13 mouse cellular contexts compared by ENCODE assay signal in genomic region chr17:29156396-29156795, GRCm38 (mm10). TPM values are rescaled to one million over a fixed set of nuclear protein-coding genes. Genes with fewer than 3 reads are reported as not detected.
A peak's percentile ranks its signal among the peaks of the same experiment; 100 is the strongest.
DNase-seq lines count a peak whose midpoint lies in the region; ATAC-seq lines count a peak whose summit lies in the region.
"Had no signal": no experiment of that assay in that cellular context is flagged by ENCODE, and none has a peak within 500 bp of the region (broad histone marks: within the 10 kb centered on the region; RNA-seq: fewer than 3 reads in every experiment).

No protein-coding gene starts in this region.

- H3K4me2 ChIP-seq in forebrain, embryonic 13.5 days = no peak overlapping the region
- peak overlapping the region; percentile 17; the same call in 1 of the 2 replicates for H3K4me2 ChIP-seq in hindbrain, embryonic 16.5 days (ENCODE audit: low read length)
- H3K4me2 ChIP-seq: midbrain, embryonic 12.5 days had no signal

- no peaks in the 10 kb centered on the region for H3K27me3 ChIP-seq in forebrain, embryonic 10.5 days (ENCODE audit: poor library complexity, severe bottlenecking)
- H3K27me3 ChIP-seq in forebrain, embryonic 13.5 days = no peaks in the 10 kb centered on the region
- no peaks in the 10 kb centered on the region for H3K27me3 ChIP-seq in hindbrain, embryonic 16.5 days (replicated peaks; ENCODE audit: control insufficient read depth, insufficient read depth, low read length)
- H3K27me3 ChIP-seq: midbrain, embryonic 12.5 days; Patski had no signal

- peak overlapping the region; percentile 40 for H3K27ac ChIP-seq in forebrain, embryonic 10.5 days
- H3K27ac ChIP-seq in forebrain, embryonic 13.5 days = no peak overlapping the region
- H3K27ac ChIP-seq in hindbrain, embryonic 16.5 days (ENCODE audit: low read depth, low read length) = 0 out of 2 replicates have a peak overlapping the region, but pooled peaks have one; percentile 34
- H3K27ac ChIP-seq: midbrain, embryonic 12.5 days had no signal

- H3K4me1 ChIP-seq in forebrain, embryonic 10.5 days = peaks cover 30% of the 10 kb centered on the region
- peaks cover 17% of the 10 kb centered on the region for H3K4me1 ChIP-seq in forebrain, embryonic 13.5 days
- H3K4me1 ChIP-seq in hindbrain, embryonic 16.5 days (ENCODE audit: control insufficient read depth, insufficient read depth, low read depth, low read length) = peaks cover 13% of the 10 kb centered on the region

- 85% methylated on average over 16 of the region's 16 CpGs for WGBS in forebrain, embryonic 10.5 days
- 80% methylated on average over 16 of the region's 16 CpGs for WGBS in forebrain, embryonic 13.5 days
- WGBS in hindbrain, embryonic 16.5 days = 48% methylated on average over 16 of the region's 16 CpGs

- no peak for ATAC-seq in forebrain, embryonic 13.5 days
- 0 out of 2 replicates have a peak, but pooled peaks have one; percentile 30 for ATAC-seq in hindbrain, embryonic 16.5 days
- ATAC-seq: Patski had no signal

- H3K4me3 ChIP-seq in forebrain, embryonic 10.5 days = no peak overlapping the region
- no peak overlapping the region for H3K4me3 ChIP-seq in forebrain, embryonic 13.5 days
- H3K4me3 ChIP-seq in hindbrain, embryonic 16.5 days (ENCODE audit: low read length) = no peak overlapping the region
- H3K4me3 ChIP-seq: heart, embryonic 10.5 days; midbrain, embryonic 12.5 days had no signal

- H3K9me3 ChIP-seq in forebrain, embryonic 10.5 days = peaks cover 2% of the 10 kb centered on the region
- H3K9me3 ChIP-seq in forebrain, embryonic 13.5 days (replicated peaks) = no peaks in the 10 kb centered on the region
- H3K9me3 ChIP-seq in hindbrain, embryonic 16.5 days (ENCODE audit: control insufficient read depth, low read length) = no peaks in the 10 kb centered on the region
- H3K9me3 ChIP-seq: midbrain, embryonic 12.5 days had no signal

- H3K9ac ChIP-seq in forebrain, embryonic 13.5 days = no peak overlapping the region
- no peak overlapping the region for H3K9ac ChIP-seq in hindbrain, embryonic 16.5 days (ENCODE audit: low read depth, low read length)
- H3K9ac ChIP-seq: liver, postnatal 0 days; midbrain, embryonic 12.5 days had no signal

- H3K36me3 ChIP-seq in forebrain, embryonic 10.5 days (replicated peaks) = no peaks in the 10 kb centered on the region
- no peaks in the 10 kb centered on the region for H3K36me3 ChIP-seq in forebrain, embryonic 13.5 days (ENCODE audit: poor library complexity, severe bottlenecking)
- H3K36me3 ChIP-seq in hindbrain, embryonic 16.5 days (ENCODE audit: control insufficient read depth, insufficient read depth, low read length) = no peaks in the 10 kb centered on the region
- H3K36me3 ChIP-seq: midbrain, embryonic 12.5 days had no signal

- no peak for DNase-seq in forebrain, embryonic 10.5 days (ENCODE audit: extremely low spot score, low spot score)
- peak; percentile 39 to 40 for DNase-seq in right cerebral cortex, adult 2 months (ENCODE audit: low spot score in 2 of 2)
- DNase-seq in right cerebral cortex, adult 18-20 months = no peak
- peak; percentile 57 for DNase-seq in testis, postnatal 14 days (ENCODE audit: low spot score)
- no peak for DNase-seq in adrenal gland, adult (ENCODE audit: inconsistent age in 2 of 2, low spot score in 1 of 2)
- no peak for DNase-seq in kidney, postnatal 10 days
- DNase-seq: cerebellum, adult 9-11 months had no signal

RNA-seq across cellular contexts. Expression of gene Rab44, which starts 42.5 kb away (rescaled TPM):
- polyA plus RNA-seq in forebrain, embryonic 10.5 days (2016; fragmentation: Nextera tagmentation; extraction: Ambion mirVana) = 0.20 and 0.25 TPM in 2 replicates
- 0.18 TPM in 1 of 2 replicates, not detected in the other for polyA plus RNA-seq in forebrain, embryonic 13.5 days (2015; fragmentation: Nextera tagmentation; extraction: Ambion mirVana)
- 0.06 and 0.26 TPM in 2 replicates for polyA plus RNA-seq in hindbrain, embryonic 16.5 days (2015; fragmentation: Nextera tagmentation; extraction: Ambion mirVana)

Comparison
In these comparisons a context has a peak if more than half of its experiments do, and no peak if none do; other contexts are left out.
1. DNase-seq: peak in right cerebral cortex, adult 2 months (2 of 2) and testis, postnatal 14 days (single experiment); none in forebrain, embryonic 10.5 days (single experiment), right cerebral cortex, adult 18-20 months (single experiment), adrenal gland, adult (0 of 2) and kidney, postnatal 10 days (single experiment).